Mouse (Mus musculus) heart, postnatal 14 days (tissue): ENCODE measurements around the gene Dazap2. TPM values are rescaled to one million over a fixed set of nuclear protein-coding genes. Genes with fewer than 3 reads are reported as not detected.

Source experiments
- DNase-seq, 2 experiments: peaks; one replicate each; pipeline ENCODE4 v3.0.0; 2021 to 2022
- intact Hi-C: fragments of 180-260 bp; cut with DNase I; formaldehyde crosslinking; loops from one replicate; pipeline ENCODE4 v1.15.1; 2025
- total RNA-seq, 2 experiments: library from RNA; stranded (reverse); gene quantifications; 2 replicates each; pipeline ENCODE4 v1.2.3; 2021

The Dazap2 gene
- total RNA-seq, 2 experiments from 2014 or later, result 146 to 158 TPM

- intact Hi-C loops, result no loop called here
- DNase-seq, result no peak
Observed at GRCm38 (mm10) chr15:100633341-100633740, 18.2 kb downstream of the Dazap2 start.

- DNase-seq, result no peak
- intact Hi-C loops, result loop anchor here (5.0 kb wide), 1 partner anchor 47 kb away; no protein-coding TSS in a partner anchor
Observed at GRCm38 (mm10) chr15:100635239-100635638, 20.1 kb downstream of the Dazap2 start.

DNA sequence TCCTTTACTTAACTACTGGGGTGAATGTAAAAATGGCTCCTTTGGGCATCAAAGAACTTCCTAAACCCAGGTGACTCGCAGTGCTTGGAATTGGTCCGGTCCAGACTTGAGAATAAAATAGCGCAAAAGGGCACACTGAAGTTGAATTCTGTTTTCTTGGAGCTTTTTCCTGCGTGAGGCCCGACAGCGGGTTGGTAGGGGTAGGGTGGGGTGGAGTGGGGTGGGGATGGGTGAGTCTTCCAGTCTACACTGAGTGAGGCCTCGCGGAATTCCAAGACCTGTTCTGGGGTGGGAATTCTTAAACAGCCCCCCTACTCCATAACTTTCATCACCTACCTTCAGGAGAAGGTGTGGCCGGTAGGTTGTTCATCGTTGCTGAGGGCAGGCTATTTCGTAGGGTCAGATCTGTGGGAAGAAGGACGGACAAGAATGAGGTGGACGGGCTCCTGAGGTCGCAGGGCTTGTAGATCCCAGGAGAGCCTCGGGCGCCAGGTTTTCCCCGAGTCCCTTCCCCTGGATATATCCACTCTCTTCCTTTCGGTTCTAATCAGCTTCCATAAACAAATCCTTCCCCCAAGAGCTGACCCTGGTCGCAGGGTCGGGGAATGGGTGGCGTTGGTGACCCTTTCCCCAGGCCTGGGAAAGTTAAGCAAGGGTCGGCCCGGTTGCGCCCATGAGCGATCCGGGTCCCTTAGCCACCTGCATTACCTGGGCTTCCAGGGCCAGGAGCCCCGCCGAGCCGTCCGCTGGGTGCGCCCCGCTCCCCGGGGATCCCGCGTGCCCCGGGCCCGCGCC, 20.9 kb downstream of the Dazap2 start:
- intact Hi-C loops, result loop anchor here (2.0 to 5.0 kb wide), 2 partner anchors 15 to 46 kb away; no protein-coding TSS in a partner anchor
- DNase-seq, result no peak

GRCm38 (mm10) chr15:100636700-100637501, 21.8 kb downstream of the Dazap2 start, which contains the start of gene Smagp:
Gene Smagp (minus strand): TSS chr15:100636940.
- DNase-seq, result peak; percentile 71 to 79
- intact Hi-C loops, result loop anchor here (2.0 to 5.0 kb wide), 2 partner anchors 16 to 45 kb away; no protein-coding TSS in a partner anchor

DNA sequence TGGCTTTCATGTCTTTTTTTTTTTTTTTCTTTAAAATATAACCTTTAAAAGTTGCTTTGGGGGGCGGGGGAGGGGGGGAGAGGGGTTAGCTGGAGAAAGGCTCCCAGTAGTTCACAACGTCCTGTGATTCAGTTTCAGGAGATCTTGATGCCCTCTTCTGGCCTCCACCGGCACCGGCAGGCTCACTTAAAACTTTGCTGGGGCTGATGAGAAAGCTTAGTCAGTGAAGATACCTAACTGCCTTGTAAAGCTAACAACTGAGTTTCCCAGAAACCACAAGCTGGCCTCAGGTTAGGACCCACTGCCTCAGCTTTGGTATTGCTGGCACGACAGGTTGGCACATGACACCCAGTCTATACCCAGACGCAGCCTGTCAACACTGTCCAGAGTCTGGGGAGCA, 22.5 kb downstream of the Dazap2 start:
- intact Hi-C loops, result loop anchor here (2.0 to 5.0 kb wide), 2 partner anchors 17 to 45 kb away; no protein-coding TSS in a partner anchor
- peak; percentile 49 to 51 for DNase-seq

GRCm38 (mm10) chr15:100639972-100640750, 25.0 kb downstream of the Dazap2 start:
- DNase-seq, result no peak
- intact Hi-C loops, result loop anchor here (5.0 kb wide), 1 partner anchor 42 kb away; no protein-coding TSS in a partner anchor

GRCm38 (mm10) chr15:100641226-100641810, 26.2 kb downstream of the Dazap2 start:
- no peak for DNase-seq
- intact Hi-C loops, result no loop called here

DNA sequence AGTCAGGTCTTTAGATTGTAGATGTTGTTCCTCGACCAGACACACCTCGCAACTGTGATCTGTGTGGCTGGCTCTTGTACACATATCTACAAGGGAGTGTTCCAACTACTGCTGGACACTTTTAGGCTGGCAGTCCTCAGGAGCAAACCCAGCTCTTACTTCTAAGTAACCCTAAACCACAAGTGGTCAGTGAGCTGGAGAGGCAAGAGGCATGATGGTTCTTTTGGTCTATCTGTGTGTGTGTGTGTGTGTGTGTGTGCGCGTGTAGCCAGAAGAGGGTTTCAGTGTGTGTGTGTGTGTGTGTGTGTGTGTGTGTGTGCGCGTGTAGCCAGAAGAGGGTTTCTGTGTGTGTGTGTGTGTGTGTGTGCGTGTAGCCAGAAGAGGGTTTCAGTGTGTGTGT, 27.3 kb downstream of the Dazap2 start:
- intact Hi-C loops, result no loop called here
- DNase-seq, result no peak

DNA sequence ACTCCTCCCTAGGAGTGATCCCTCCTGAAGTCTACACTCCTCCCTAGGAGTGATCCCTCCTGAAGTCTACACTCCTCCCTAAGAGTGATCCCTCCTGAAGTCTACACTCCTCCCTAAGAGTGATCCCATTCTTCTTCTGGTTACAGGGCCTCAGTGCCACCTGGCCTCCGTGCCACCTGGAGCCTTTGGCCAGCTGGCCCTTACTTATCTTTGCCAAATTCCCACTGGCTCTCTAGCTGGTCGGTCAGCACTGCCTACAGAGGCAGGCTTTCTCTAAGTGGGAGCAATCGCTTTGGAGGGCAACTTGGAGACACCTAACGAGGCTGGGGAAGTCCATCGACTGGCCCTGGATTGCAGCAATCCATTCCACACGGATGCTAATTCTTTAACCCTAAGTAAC, 31.0 kb downstream of the Dazap2 start:
- DNase-seq, result no peak
- intact Hi-C loops, result no loop called here

- intact Hi-C loops, result no loop called here
- no peak for DNase-seq
Observed at GRCm38 (mm10) chr15:100650111-100650510, 35.0 kb downstream of the Dazap2 start.

DNA sequence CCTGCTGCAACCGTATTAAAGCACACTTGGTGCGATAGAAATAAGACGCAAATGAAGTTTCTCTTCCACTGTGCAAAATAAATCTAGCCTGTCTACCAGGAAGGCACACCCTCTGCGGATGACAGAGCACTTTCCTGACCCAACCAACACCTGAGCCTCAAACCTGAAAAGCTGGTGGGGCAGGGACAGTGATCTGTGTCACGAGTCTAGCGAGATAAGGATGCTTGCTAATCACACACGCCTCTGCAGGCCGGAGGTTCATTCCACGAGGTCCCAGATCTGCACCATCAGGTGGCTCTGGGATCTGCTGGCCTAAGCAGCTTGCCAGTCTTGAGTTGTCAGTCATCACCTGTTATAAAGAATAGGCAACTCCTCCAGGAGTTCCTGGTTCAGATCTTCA, 36.5 kb downstream of the Dazap2 start:
- no peak for DNase-seq
- intact Hi-C loops, result no loop called here

DNA sequence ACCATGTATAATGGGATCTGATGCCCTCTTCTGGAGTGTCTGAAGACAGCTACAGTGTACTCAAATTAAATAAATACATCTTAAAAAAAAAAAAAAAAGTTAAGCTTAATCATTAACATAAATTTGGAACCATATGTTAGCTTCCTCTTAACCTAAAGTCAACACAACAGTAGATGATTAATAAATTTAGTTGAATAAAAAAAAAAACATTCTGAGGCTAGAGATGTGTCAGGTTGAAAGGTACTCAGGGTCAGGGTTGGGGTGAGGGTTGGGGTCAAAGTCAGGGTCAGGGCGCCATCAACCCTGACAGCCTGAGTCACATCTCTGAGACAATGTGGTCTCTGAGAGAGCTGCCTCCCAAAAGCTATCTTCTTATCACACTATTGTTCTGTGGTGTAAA, 39.1 kb downstream of the Dazap2 start:
- DNase-seq, result no peak
- intact Hi-C loops, result no loop called here

DNA sequence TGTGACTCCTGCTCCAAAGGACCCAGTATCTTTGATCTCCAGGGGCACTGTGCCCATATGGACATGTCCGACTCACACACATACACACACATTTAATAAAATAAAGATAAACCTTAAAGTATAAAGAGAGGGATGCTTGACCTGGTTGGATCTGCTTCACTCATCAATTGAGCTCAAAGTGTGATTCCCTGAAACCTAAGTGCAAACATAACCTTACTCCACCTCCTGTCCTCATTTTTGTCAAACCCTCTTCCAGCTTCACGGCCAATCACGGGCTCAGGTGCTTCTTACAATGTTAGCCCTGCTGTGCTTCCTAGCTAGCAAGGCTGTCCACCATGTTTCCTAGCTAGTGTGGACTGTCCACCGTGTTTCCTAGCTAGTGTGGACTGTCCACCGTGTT, 40.1 kb downstream of the Dazap2 start:
- no peak for DNase-seq
- intact Hi-C loops, result no loop called here

GRCm38 (mm10) chr15:100660306-100660705, 45.2 kb downstream of the Dazap2 start:
- intact Hi-C loops, result no loop called here
- no peak for DNase-seq

DNA sequence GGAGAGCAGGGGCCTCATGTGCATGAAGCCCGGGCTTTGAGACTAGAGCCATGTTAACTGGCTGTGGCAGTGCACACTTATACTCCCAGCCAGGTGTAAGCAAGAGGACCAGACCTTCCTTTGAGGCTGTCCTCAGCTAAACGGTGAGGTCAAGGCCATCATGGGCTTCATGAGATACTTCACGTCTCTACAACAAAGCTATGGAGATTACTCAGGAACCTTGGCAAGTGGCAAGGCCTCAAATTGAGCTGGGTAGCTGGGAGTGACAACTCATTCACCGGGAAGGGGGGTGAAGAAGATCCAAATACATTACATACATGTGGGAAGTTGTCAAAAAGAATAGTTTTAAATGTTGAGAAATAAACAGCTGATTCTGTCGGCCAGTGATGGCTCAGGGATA, 45.7 kb downstream of the Dazap2 start:
- intact Hi-C loops, result no loop called here
- DNase-seq, result no peak

DNA sequence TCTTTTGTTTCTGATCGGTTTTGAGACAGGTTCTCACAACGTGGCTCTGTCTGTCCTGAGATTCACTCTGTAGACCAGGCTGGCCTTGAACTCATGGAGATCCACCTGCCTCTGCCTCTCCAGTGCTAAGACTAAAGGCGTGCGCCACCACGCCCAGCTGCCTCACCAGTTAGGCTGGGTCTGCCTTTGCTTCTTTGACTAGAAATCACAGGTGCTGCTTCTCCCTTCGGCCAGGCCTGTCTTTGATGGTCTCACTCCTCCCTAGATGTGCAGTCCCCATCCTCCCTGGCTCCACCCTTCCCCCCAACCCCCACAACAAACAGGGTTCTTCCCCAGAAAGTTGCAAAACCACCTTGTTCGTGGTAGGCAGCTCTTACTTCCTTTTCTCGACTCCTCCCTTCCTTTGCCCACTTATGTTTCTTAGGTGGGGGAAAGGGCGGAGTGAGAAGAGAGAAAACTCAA, 49.7 kb downstream of the Dazap2 start:
- no peak for DNase-seq
- intact Hi-C loops, result no loop called here

- DNase-seq, result no peak
- intact Hi-C loops, result no loop called here
Observed at GRCm38 (mm10) chr15:100665411-100666218, 50.5 kb downstream of the Dazap2 start.

DNA sequence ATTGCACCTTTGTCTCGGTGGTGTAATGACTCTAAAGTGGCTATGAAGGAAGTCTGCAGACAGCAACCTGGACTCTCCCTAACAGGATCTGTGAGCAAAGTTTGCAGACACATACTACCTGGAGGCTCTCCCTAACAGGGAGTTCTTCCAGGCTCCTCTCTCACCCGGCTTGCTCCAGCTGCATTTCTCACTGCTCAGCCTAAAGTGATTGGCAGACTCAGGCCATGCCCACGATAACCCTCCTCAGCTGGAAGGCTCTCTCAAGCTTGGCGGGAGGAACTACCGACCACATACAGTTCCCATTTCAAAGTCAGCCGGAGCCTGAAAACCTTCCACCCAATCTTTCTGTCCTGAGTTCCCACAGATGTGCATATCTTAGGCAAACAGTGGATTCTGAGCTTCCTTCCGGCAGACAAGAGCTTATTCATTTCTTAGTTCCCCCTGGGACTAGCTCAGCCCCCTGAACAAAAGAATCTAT, 51.1 kb downstream of the Dazap2 start:
- intact Hi-C loops, result no loop called here
- peak; percentile 17 to 37 for DNase-seq

DNA sequence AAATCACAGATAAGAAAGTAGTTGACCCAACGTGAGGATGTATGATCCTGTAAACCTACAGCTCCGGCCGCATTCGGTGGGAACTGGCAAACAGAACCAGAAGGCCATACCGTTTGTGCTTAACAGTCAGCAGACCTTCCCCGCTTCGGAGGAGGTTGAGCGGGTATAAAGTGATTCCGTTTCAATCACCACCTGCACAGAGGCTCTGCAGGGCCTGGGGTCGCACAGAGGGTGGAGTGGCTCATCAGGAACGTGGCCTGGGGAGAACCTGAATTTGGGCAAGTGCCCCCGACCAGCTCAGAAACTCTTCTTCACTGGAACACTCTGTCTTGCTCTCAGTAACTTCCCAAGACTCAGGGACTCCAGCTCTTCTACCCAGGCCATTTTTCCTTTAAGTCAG, 51.7 kb downstream of the Dazap2 start:
- DNase-seq, result no peak
- intact Hi-C loops, result no loop called here
